Mouse (Mus musculus) ES-E14 (cell line): ENCODE results near the gene Tnr.

Source experiments
- CHD2 ChIP-seq: IDR thresholded peaks from 2 replicates; pipeline ENCODE4 v1.6.1; 2014; ENCODE audit warnings: mild to moderate bottlenecking, low read depth, low read length, inconsistent platforms
- HCFC1 ChIP-seq: IDR thresholded peaks from 2 replicates; pipeline ENCODE4 v1.6.1; 2012; ENCODE audit warnings: low read length, inconsistent platforms, borderline replicate concordance; ENCODE audit not compliant: insufficient read depth
- MAFK ChIP-seq: IDR thresholded peaks from 2 replicates; pipeline ENCODE4 v1.6.1; 2014; ENCODE audit warnings: mild to moderate bottlenecking, low read depth, low read length, inconsistent platforms; ENCODE audit not compliant: insufficient read depth
- ZC3H11A ChIP-seq: IDR thresholded peaks from 2 replicates; pipeline ENCODE4 v1.6.1; 2012; ENCODE audit warnings: low read depth, mild to moderate bottlenecking, inconsistent platforms, low read length, borderline replicate concordance
- ZNF384 ChIP-seq: IDR thresholded peaks from 2 replicates; pipeline ENCODE4 v1.6.1; 2012; ENCODE audit warnings: low read depth, low read length, inconsistent platforms

GRCm38 (mm10) chr1:159570831-159571230, 47.3 kb downstream of the Tnr start:
- TF ChIP-seq ZC3H11A (no peak), MAFK (no peak), ZNF384 (no peak), CHD2 (no peak), HCFC1 (no peak)
